Mouse (Mus musculus) monocyte, adult 5-6 weeks (primary cell): ENCODE measurements around the gene Rab22a. TPM values are rescaled to one million over a fixed set of nuclear protein-coding genes. Genes with fewer than 3 reads are reported as not detected.

Experiments used
- ATAC-seq: fragments of 153-309, 156-312 bp; replicated peaks from 2 replicates; pipeline ENCODE4 v1.8.0; 2017; ENCODE audit warnings: mild to moderate bottlenecking; ENCODE audit not compliant: low TSS enrichment, insufficient number of reproducible peaks, severe bottlenecking, poor library complexity, low FRiP score
- total RNA-seq: library from RNA; stranded (forward); fragments of 200-1000, 200-491, 200-594 nt; gene quantifications from 3 replicates; pipeline ENCODE4 v1.2.3, GENCODE M21; 2017

Rab22a gene
- total RNA-seq, 1 experiment from 2014 or later, result 15.2 TPM

GRCm38 (mm10) chr2:173744070-173744815 lies 84.7 kb downstream of the Rab22a start:
- no peak; the same call in 1 of the 2 replicates for ATAC-seq

- no peak for ATAC-seq
Observed at GRCm38 (mm10) chr2:173748961-173749659, 89.5 kb downstream of the Rab22a start.

- ATAC-seq, result no peak
Observed at GRCm38 (mm10) chr2:173755433-173756144, 96.0 kb downstream of the Rab22a start.

Other genes with a start within 250 kb of the Rab22a start
- gene 1700021F07Rik, start 137.2 kb upstream of the Rab22a start, total RNA-seq, result not detected in 3 replicates
- gene Ankrd60, start 81.4 kb upstream of the Rab22a start, total RNA-seq, result not detected in 3 replicates
- gene 1700010B08Rik, start 59.7 kb downstream of the Rab22a start, total RNA-seq, result not detected in 3 replicates
- gene Vapb, start 77.8 kb downstream of the Rab22a start, total RNA-seq, result 82.5 to 116 TPM (median 97.7 TPM) in 3 replicates